Mouse (Mus musculus): ENCODE results near the gene Dmrt1.

- no peak for TF ChIP-seq GATA1 (IDR thresholded peaks at IDR 0.05; ENCODE audit: borderline replicate concordance, low read length)
- TF ChIP-seq FLI1 (IDR thresholded peaks at IDR 0.05; ENCODE audit: low read length): no peak
Observed at GRCm38 (mm10) chr19:25601966-25602365, 96.5 kb downstream of the Dmrt1 start.
